9 mouse cellular contexts compared by ENCODE assay signal in the genomic region with DNA sequence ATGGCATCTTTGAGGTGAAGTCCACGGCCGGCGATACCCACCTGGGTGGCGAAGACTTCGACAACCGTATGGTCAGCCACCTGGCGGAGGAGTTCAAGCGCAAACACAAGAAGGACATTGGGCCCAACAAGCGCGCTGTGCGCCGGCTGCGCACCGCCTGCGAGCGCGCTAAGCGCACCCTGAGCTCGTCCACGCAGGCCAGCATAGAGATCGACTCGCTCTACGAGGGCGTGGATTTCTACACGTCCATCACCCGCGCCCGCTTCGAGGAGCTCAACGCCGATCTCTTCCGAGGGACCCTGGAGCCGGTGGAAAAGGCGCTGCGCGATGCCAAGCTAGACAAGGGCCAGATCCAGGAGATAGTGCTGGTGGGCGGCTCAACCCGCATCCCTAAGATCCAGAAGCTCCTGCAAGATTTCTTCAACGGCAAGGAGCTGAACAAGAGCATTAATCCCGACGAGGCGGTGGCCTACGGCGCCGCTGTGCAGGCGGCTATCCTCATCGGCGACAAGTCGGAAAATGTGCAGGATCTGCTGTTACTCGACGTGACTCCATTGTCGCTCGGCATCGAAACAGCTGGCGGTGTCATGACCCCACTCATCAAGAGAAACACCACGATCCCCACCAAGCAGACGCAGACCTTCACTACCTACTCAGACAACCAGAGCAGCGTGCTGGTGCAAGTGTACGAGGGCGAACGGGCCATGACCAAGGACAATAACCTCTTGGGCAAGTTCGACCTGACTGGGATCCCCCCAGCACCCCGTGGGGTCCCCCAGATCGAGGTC. TPM values are rescaled to one million over a fixed set of nuclear protein-coding genes. Genes with fewer than 3 reads are reported as not detected.
DNase-seq lines count a peak whose midpoint lies in the region; ATAC-seq and TF ChIP-seq lines count a peak whose summit lies in the region.
"Had no signal": no experiment of that assay in that cellular context is flagged by ENCODE, and none has a peak within 500 bp of the region (broad histone marks: within the 10 kb centered on the region; RNA-seq: fewer than 3 reads in every experiment).

No protein-coding gene starts in this region.

- H3K36me3 ChIP-seq in heart, embryonic 16.5 days (ENCODE audit: control insufficient read depth, insufficient read depth), result no peaks in the 10 kb centered on the region
- no peaks in the 10 kb centered on the region for H3K36me3 ChIP-seq in lung, postnatal 0 days (ENCODE audit: insufficient read depth, low read length)

- H3K4me3 ChIP-seq in lung, adult 2 months (replicated peaks; ENCODE audit: extremely low read depth, low read depth, low read length), result peak overlapping the region; percentile 81
- peak overlapping the region; percentile 89 for H3K4me3 ChIP-seq in heart, embryonic 16.5 days (ENCODE audit: low read length)
- H3K4me3 ChIP-seq in lung, postnatal 0 days (ENCODE audit: low read depth, low read length), result peak overlapping the region; percentile 62

- H3K9ac ChIP-seq in heart, embryonic 16.5 days (ENCODE audit: low read length), result peak overlapping the region; percentile 47
- H3K9ac ChIP-seq in lung, postnatal 0 days (replicated peaks; ENCODE audit: low read depth), result no peak overlapping the region

- DNase-seq in lung, adult 2 months, result peak; percentile 36
- no peak for DNase-seq in lung, postnatal 25 days (ENCODE audit: low spot score)
- peak; percentile 47 for DNase-seq in embryo, embryonic 11 days
- peak; percentile 9 to 49 for DNase-seq in layer of hippocampus, adult 18-20 months (ENCODE audit: low spot score in 2 of 2)
- no peak for DNase-seq in lung, postnatal 0 days (ENCODE audit: low spot score)
- peak; percentile 35 for DNase-seq in right cerebral cortex, adult 18-20 months
- peak; percentile 26 for DNase-seq in urinary bladder, postnatal 25 days (ENCODE audit: low spot score)

- TF ChIP-seq POLR2A in lung, adult 2 months (IDR thresholded peaks at IDR 0.05; ENCODE audit: borderline replicate concordance, extremely low read depth, low read depth, low read length), result no peak

- peaks cover 18% of the 10 kb centered on the region for H3K27me3 ChIP-seq in heart, embryonic 16.5 days (ENCODE audit: control insufficient read depth, insufficient read depth, low read length)
- H3K27me3 ChIP-seq in lung, postnatal 0 days (replicated peaks; ENCODE audit: insufficient read depth, low read length), result peaks cover 17% of the 10 kb centered on the region; the same call in 1 of the 2 replicates

- peaks cover 12% of the 10 kb centered on the region for H3K4me1 ChIP-seq in lung, adult 2 months (ENCODE audit: control insufficient read depth, insufficient read depth, low read length)
- H3K4me1 ChIP-seq in heart, embryonic 16.5 days (ENCODE audit: control insufficient read depth, insufficient read depth, low read length), result peaks cover 22% of the 10 kb centered on the region
- H3K4me1 ChIP-seq in lung, postnatal 0 days (ENCODE audit: insufficient read depth, low read depth, low read length), result peaks cover 12% of the 10 kb centered on the region; the same call in 1 of the 2 replicates

- no peak for TF ChIP-seq EP300 in lung, postnatal 0 days (IDR thresholded peaks at IDR 0.05)

- no peak overlapping the region for H3K27ac ChIP-seq in heart, embryonic 16.5 days (ENCODE audit: low read length)
- no peak overlapping the region for H3K27ac ChIP-seq in lung, postnatal 0 days (ENCODE audit: low read length)

- no peak for ATAC-seq in heart, embryonic 16.5 days (replicated peaks; ENCODE audit: extremely low read depth, insufficient read depth, low FRiP score)
- no peak for ATAC-seq in lung, postnatal 0 days

- TF ChIP-seq CTCF in lung, adult 2 months (IDR thresholded peaks at IDR 0.05; ENCODE audit: insufficient read depth, low read length), result no peak
- TF ChIP-seq CTCF in lung, postnatal 0 days (IDR thresholded peaks at IDR 0.05), result 0 out of 2 replicates have a peak, but pooled peaks have one; percentile 13

- 8% methylated on average over 64 of the region's 64 CpGs for WGBS in lung, adult 2 months
- WGBS in heart, embryonic 16.5 days, result 4% methylated on average over 64 of the region's 64 CpGs
- WGBS in lung, postnatal 0 days, result 3% methylated on average over 64 of the region's 64 CpGs

- peak overlapping the region; percentile 73 for H3K4me2 ChIP-seq in heart, embryonic 16.5 days (ENCODE audit: low read depth, low read length)
- H3K4me2 ChIP-seq in lung, postnatal 0 days (replicated peaks; ENCODE audit: low read depth, low read length), result peak overlapping the region; percentile 79

- no peaks in the 10 kb centered on the region for H3K9me3 ChIP-seq in heart, embryonic 16.5 days (replicated peaks; ENCODE audit: control insufficient read depth, low read length)
- no peaks in the 10 kb centered on the region for H3K9me3 ChIP-seq in lung, postnatal 0 days (ENCODE audit: low read length)

RNA-seq across cellular contexts. Expression of gene Hspa2, which starts 1.4 kb away (rescaled TPM):
- 16.4 and 24.0 TPM in 2 replicates for polyA plus RNA-seq in lung, adult 2 months (2012; rRNA removed)
- polyA plus RNA-seq in heart, embryonic 16.5 days (2015; fragmentation: Nextera tagmentation; extraction: Ambion mirVana), result 15.8 and 16.0 TPM in 2 replicates
- 100 to 1,000 TPM; 122 to 125 TPM for total RNA-seq in layer of hippocampus, adult 18-20 months (2021)
- 25.0 and 30.2 TPM in 2 replicates for polyA plus RNA-seq in lung, postnatal 0 days (2015; fragmentation: Nextera tagmentation; extraction: Ambion mirVana)

RNA-seq across cellular contexts. Expression of gene Ppp1r36, which starts 12.0 kb away (rescaled TPM):
- polyA plus RNA-seq in lung, adult 2 months (2012; rRNA removed), result 1.1 and 1.8 TPM in 2 replicates
- 2.1 and 2.6 TPM in 2 replicates for polyA plus RNA-seq in heart, embryonic 16.5 days (2015; fragmentation: Nextera tagmentation; extraction: Ambion mirVana)
- 1 to 10 TPM; 1.5 to 1.9 TPM for total RNA-seq in layer of hippocampus, adult 18-20 months (2021)
- polyA plus RNA-seq in lung, postnatal 0 days (2015; fragmentation: Nextera tagmentation; extraction: Ambion mirVana), result 11.5 and 14.0 TPM in 2 replicates
- total RNA-seq: neutrophil, adult 5-6 weeks had no signal

RNA-seq across cellular contexts. Expression of gene Zbtb1, which starts 35.3 kb away (rescaled TPM):
- 1.9 and 2.2 TPM in 2 replicates for polyA plus RNA-seq in lung, adult 2 months (2012; rRNA removed)
- 6.1 and 7.5 TPM in 2 replicates for polyA plus RNA-seq in heart, embryonic 16.5 days (2015; fragmentation: Nextera tagmentation; extraction: Ambion mirVana)
- 1 to 10 TPM; 6.8 to 7.4 TPM for total RNA-seq in layer of hippocampus, adult 18-20 months (2021)
- 5.8 and 6.9 TPM in 2 replicates for polyA plus RNA-seq in lung, postnatal 0 days (2015; fragmentation: Nextera tagmentation; extraction: Ambion mirVana)

RNA-seq across cellular contexts. Expression of gene Zbtb25, which starts 36.0 kb away (rescaled TPM):
- polyA plus RNA-seq in lung, adult 2 months (2012; rRNA removed), result 6.4 and 6.8 TPM in 2 replicates
- 12.3 and 13.3 TPM in 2 replicates for polyA plus RNA-seq in heart, embryonic 16.5 days (2015; fragmentation: Nextera tagmentation; extraction: Ambion mirVana)
- total RNA-seq in layer of hippocampus, adult 18-20 months (2021), result 10 to 100 TPM; 14.3 to 16.1 TPM
- polyA plus RNA-seq in lung, postnatal 0 days (2015; fragmentation: Nextera tagmentation; extraction: Ambion mirVana), result 7.3 and 7.5 TPM in 2 replicates

Comparison
In these comparisons a context has a peak if more than half of its experiments do, and no peak if none do; other contexts are left out.
1. DNase-seq: peak in lung, adult 2 months (single experiment), embryo, embryonic 11 days (single experiment), layer of hippocampus, adult 18-20 months (2 of 2), right cerebral cortex, adult 18-20 months (single experiment) and urinary bladder, postnatal 25 days (single experiment); none in lung, postnatal 25 days (single experiment) and lung, postnatal 0 days (single experiment).
2. Peak in every context shown above with its lines, with median percentiles within 50 percentile points of each other: H3K4me3 ChIP-seq.